Mouse (Mus musculus): ENCODE measurements around the gene Olfr288. TPM values are rescaled to one million over a fixed set of nuclear protein-coding genes. Genes with fewer than 3 reads are reported as not detected.

Olfr288 gene
- not detected in 2 replicates for polyA plus RNA-seq (2015; fragmentation: Nextera tagmentation; extraction: Ambion mirVana)

- WGBS: 61% methylated on average over 3 of the region's 3 CpGs
- Histone ChIP-seq H3K36me3 (no peaks in the 10 kb centered on the region), H3K4me1 (no peaks in the 10 kb centered on the region), H3K27me3 (no peaks in the 10 kb centered on the region), H3K27ac (replicated peaks) (no peak within 1 kb of the TSS), H3K4me3 (replicated peaks) (no peak within 1 kb of the TSS), H3K9me3 (replicated peaks) (no peaks in the 10 kb centered on the region), H3K4me2 (replicated peaks) (no peak within 1 kb of the TSS), H3K9ac (no peak within 1 kb of the TSS)
- no peak for ATAC-seq (ENCODE audit: insufficient number of reproducible peaks, low FRiP score, low TSS enrichment, low read depth)
Measured at GRCm38 (mm10) chr15:98195442-98195841, at the start of gene Olfr288. Gene Olfr288, minus strand, starts transcription at chr15:98195542.

DNA sequence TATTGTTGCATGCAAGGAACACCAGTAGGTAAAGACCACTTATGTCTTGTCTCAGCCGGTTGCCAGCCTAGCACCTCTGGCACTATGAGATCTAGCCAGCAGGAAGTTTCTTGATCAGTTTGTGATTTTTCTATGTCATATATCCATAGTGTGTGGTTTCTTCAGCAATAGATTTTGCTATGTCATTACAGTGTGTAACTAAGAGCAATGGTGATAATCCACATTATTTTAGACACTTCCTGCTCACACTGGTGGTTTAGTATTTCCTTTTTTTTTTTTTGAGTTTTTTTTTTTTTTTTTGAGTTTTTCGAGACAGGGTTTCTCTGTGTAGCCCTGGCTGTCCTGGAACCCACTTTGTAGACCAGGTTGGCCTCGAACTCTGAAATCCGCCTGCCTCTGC lies 40.1 kb upstream of the Olfr288 start:
- Histone ChIP-seq H3K36me3 (no peaks in the 10 kb centered on the region), H3K9me3 (replicated peaks) (no peaks in the 10 kb centered on the region), H3K4me2 (replicated peaks) (no peak overlapping the region), H3K9ac (no peak overlapping the region), H3K27me3 (no peaks in the 10 kb centered on the region), H3K4me3 (replicated peaks) (no peak overlapping the region), H3K27ac (replicated peaks) (no peak overlapping the region), H3K4me1 (no peaks in the 10 kb centered on the region)
- no peak for ATAC-seq (ENCODE audit: insufficient number of reproducible peaks, low FRiP score, low TSS enrichment, low read depth)
- 89% methylated on average over 4 of the region's 4 CpGs for WGBS

GRCm38 (mm10) chr15:98234350-98234749 lies 39.0 kb upstream of the Olfr288 start, which contains the start of gene Olfr286:
Gene Olfr286, minus strand, starts transcription at chr15:98234450.
- H3K36me3 ChIP-seq: no peaks in the 10 kb centered on the region
- H3K4me1 ChIP-seq: no peaks in the 10 kb centered on the region
- H3K9me3 ChIP-seq (replicated peaks): no peaks in the 10 kb centered on the region
- H3K27me3 ChIP-seq: no peaks in the 10 kb centered on the region
- WGBS: 92% methylated on average over 4 of the region's 4 CpGs
- no peak within 1 kb of the TSS for H3K4me3 ChIP-seq (replicated peaks)
- ATAC-seq (ENCODE audit: insufficient number of reproducible peaks, low FRiP score, low TSS enrichment, low read depth): no peak
- no peak within 1 kb of the TSS for H3K27ac ChIP-seq (replicated peaks)
- H3K4me2 ChIP-seq (replicated peaks): no peak within 1 kb of the TSS
- no peak within 1 kb of the TSS for H3K9ac ChIP-seq

DNA sequence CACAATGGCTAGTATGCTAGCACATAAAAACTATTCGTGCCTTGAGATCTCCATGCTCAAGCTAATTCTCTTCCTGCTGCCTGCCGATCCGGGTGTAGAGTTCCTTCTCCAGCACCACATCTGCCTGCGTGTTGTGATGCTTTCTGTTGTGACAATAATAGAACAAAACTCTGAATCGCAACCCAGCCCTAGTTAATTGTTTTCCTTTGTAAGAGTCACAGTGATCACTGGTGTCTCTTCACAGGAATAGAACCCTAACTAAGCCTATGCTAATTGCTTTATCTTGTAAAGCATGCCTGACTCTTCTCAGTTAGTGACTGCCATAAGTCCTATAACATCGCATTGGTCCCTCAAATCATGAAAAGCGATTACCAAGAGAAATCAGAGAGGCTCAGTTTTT lies 30.8 kb upstream of the Olfr288 start:
- Histone ChIP-seq H3K9me3 (replicated peaks) (no peaks in the 10 kb centered on the region), H3K36me3 (no peaks in the 10 kb centered on the region), H3K9ac (no peak overlapping the region), H3K27me3 (no peaks in the 10 kb centered on the region), H3K27ac (replicated peaks) (no peak overlapping the region), H3K4me2 (replicated peaks) (no peak overlapping the region), H3K4me3 (replicated peaks) (no peak overlapping the region), H3K4me1 (no peaks in the 10 kb centered on the region)
- no peak for ATAC-seq (ENCODE audit: insufficient number of reproducible peaks, low FRiP score, low TSS enrichment, low read depth)
- 71% methylated on average over 7 of the region's 7 CpGs for whole genome bisulfite sequencing

GRCm38 (mm10) chr15:98225610-98226009 lies 30.3 kb upstream of the Olfr288 start:
- Histone ChIP-seq H3K4me1 (no peaks in the 10 kb centered on the region), H3K27ac (replicated peaks) (no peak overlapping the region), H3K36me3 (no peaks in the 10 kb centered on the region), H3K4me3 (replicated peaks) (no peak overlapping the region), H3K9ac (no peak overlapping the region), H3K27me3 (no peaks in the 10 kb centered on the region), H3K4me2 (replicated peaks) (no peak overlapping the region), H3K9me3 (replicated peaks) (no peaks in the 10 kb centered on the region)
- 40% methylated on average over 16 of the region's 16 CpGs for WGBS
- no peak for ATAC-seq (ENCODE audit: insufficient number of reproducible peaks, low FRiP score, low TSS enrichment, low read depth)

DNA sequence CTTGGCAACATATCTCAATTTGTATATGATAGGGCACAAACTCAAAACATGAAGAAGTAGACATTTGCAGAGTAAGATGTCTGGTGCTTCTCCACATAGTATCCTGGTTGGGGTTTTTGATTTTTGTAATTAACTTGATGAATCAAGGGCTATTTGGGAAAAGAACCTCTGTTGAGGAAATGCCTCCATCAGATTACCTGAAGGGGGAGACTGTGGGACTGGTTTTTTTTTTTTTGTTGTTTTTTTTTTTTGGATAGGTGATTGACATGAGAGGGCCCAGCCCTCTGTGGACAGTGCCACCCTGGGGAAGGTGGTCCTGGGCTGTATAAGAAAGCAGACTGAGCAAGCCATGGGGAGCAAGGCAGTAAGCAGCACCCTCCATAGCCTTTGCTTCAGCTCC lies 27.0 kb upstream of the Olfr288 start:
- Histone ChIP-seq H3K4me2 (replicated peaks) (no peak overlapping the region), H3K4me3 (replicated peaks) (no peak overlapping the region), H3K9ac (no peak overlapping the region), H3K27ac (replicated peaks) (no peak overlapping the region), H3K36me3 (no peaks in the 10 kb centered on the region), H3K27me3 (no peaks in the 10 kb centered on the region), H3K4me1 (no peaks in the 10 kb centered on the region), H3K9me3 (replicated peaks) (no peaks in the 10 kb centered on the region)
- no peak for ATAC-seq (ENCODE audit: insufficient number of reproducible peaks, low FRiP score, low TSS enrichment, low read depth)

DNA sequence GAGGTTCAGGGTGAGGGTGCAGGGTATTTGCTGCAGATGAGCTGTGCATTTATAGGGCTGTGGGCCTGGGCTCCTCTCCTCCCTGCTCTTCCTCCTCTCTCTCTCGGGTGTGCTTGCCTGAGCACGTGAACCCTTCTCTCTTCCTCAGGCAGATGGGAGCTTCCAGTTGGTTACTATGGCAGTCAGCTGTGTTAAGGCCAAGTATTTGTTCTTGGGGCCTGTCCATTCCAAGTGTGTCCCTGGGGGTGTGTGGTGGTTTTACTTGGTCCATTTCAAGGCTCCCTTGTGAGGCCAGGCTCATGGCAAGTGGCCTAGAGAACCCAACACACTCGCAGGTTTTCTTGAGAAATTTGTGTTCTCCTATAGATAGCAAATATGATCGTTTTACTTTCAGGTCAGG lies 25.5 kb upstream of the Olfr288 start, which contains the start of the genes Gm44579 and Olfr287:
Gene Gm44579 (minus strand): TSS at position 101 of the 400 bp plus-strand sequence.
Gene Olfr287 (minus strand): TSS at position 180 of the 400 bp plus-strand sequence.
- no peak within 1 kb of the TSS for H3K4me3 ChIP-seq (replicated peaks)
- no peak for ATAC-seq (ENCODE audit: insufficient number of reproducible peaks, low FRiP score, low TSS enrichment, low read depth)

DNA sequence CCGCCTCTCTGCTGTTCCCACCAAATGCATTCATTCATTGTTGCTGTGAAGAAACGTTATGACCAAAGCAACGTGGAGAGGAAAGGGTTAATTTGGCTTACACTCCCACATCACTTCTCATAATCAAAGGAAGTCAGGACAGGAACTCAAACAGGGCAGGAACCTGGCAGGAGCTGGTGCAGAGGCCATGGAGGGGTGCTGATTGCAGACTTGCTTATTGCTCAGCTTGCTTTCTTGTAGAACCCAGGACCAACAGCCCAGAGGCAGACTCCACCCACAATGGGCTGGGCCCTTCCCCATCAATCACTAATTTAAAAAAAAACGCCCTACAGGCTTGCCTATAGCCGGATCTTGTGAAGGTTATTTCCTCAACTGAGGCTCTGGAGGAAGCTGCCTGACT lies 18.8 kb upstream of the Olfr288 start:
- no peaks in the 10 kb centered on the region for H3K36me3 ChIP-seq
- H3K4me2 ChIP-seq (replicated peaks): no peak overlapping the region
- 63% methylated on average over 5 of the region's 5 CpGs for WGBS
- H3K9me3 ChIP-seq (replicated peaks): no peaks in the 10 kb centered on the region
- no peak overlapping the region for H3K9ac ChIP-seq
- H3K27ac ChIP-seq (replicated peaks): no peak overlapping the region
- H3K4me3 ChIP-seq (replicated peaks): no peak overlapping the region
- no peak for ATAC-seq (ENCODE audit: insufficient number of reproducible peaks, low FRiP score, low TSS enrichment, low read depth)
- no peaks in the 10 kb centered on the region for H3K4me1 ChIP-seq
- no peaks in the 10 kb centered on the region for H3K27me3 ChIP-seq

More for the DNA sequence above, 25.5 kb upstream of the Olfr288 start, which contains the start of the genes Gm44579 and Olfr287:
- H3K4me1 ChIP-seq: no peaks in the 10 kb centered on the region
- no peak within 1 kb of the TSS for H3K9ac ChIP-seq
- no peaks in the 10 kb centered on the region for H3K36me3 ChIP-seq
- H3K9me3 ChIP-seq (replicated peaks): no peaks in the 10 kb centered on the region
- no peak within 1 kb of the TSS for H3K4me2 ChIP-seq (replicated peaks)
- H3K27me3 ChIP-seq: no peaks in the 10 kb centered on the region
- no peak within 1 kb of the TSS for H3K27ac ChIP-seq (replicated peaks)
- 62% methylated on average over 4 of the region's 4 CpGs for WGBS

GRCm38 (mm10) chr15:98213336-98213870 lies 18.1 kb upstream of the Olfr288 start:
- Histone ChIP-seq H3K4me3 (replicated peaks) (no peak overlapping the region), H3K27ac (replicated peaks) (no peak overlapping the region), H3K36me3 (no peaks in the 10 kb centered on the region), H3K4me2 (replicated peaks) (no peak overlapping the region), H3K27me3 (no peaks in the 10 kb centered on the region), H3K4me1 (no peaks in the 10 kb centered on the region), H3K9me3 (replicated peaks) (no peaks in the 10 kb centered on the region), H3K9ac (no peak overlapping the region)
- ATAC-seq (ENCODE audit: insufficient number of reproducible peaks, low FRiP score, low TSS enrichment, low read depth): no peak
- 74% methylated on average over 5 of the region's 5 CpGs for WGBS

DNA sequence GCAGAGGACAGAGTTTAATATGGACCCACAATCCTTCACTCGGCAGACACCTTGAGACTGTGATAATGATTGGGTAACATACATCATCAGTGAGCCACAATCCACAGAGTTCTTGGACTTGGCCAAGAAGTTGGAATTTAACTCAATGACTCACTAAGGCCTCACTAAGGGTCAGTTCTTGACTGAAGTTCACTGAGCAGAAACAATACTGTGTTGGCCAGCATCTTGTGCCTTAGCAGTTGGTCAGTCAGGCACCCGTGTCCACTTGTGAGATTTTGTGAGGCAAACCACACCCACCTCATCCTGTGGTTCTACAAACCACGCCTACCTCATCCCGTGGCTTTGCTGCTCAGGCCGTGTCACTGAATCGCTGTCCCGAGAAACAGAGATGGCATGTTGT lies 14.3 kb upstream of the Olfr288 start:
- no peaks in the 10 kb centered on the region for H3K4me1 ChIP-seq
- H3K4me3 ChIP-seq (replicated peaks): no peak overlapping the region
- H3K27ac ChIP-seq (replicated peaks): no peak overlapping the region
- no peak for ATAC-seq (ENCODE audit: insufficient number of reproducible peaks, low FRiP score, low TSS enrichment, low read depth)
- 71% methylated on average over 7 of the region's 7 CpGs for WGBS
- no peak overlapping the region for H3K4me2 ChIP-seq (replicated peaks)
- no peaks in the 10 kb centered on the region for H3K9me3 ChIP-seq (replicated peaks)
- H3K27me3 ChIP-seq: no peaks in the 10 kb centered on the region
- no peak overlapping the region for H3K9ac ChIP-seq
- no peaks in the 10 kb centered on the region for H3K36me3 ChIP-seq

- no peak overlapping the region for H3K27ac ChIP-seq (replicated peaks)
- no peak overlapping the region for H3K4me2 ChIP-seq (replicated peaks)
- H3K4me3 ChIP-seq (replicated peaks): no peak overlapping the region
- 0 out of 2 replicates have a peak, but pooled peaks cover 4% of the 10 kb centered on the region for H3K27me3 ChIP-seq
- H3K9me3 ChIP-seq (replicated peaks): no peaks in the 10 kb centered on the region
- H3K36me3 ChIP-seq: no peaks in the 10 kb centered on the region
- H3K9ac ChIP-seq: no peak overlapping the region
- H3K4me1 ChIP-seq: peaks cover 10% of the 10 kb centered on the region; the same call in 1 of the 2 replicates
- 33% methylated on average over 4 of the region's 4 CpGs for WGBS
- no peak for ATAC-seq (ENCODE audit: insufficient number of reproducible peaks, low FRiP score, low TSS enrichment, low read depth)
Measured at GRCm38 (mm10) chr15:98184456-98184855, 10.9 kb downstream of the Olfr288 start.

Data from embryonic facial prominence, embryonic 15.5 days (tissue).